Mouse (Mus musculus) lung, adult 2 months (tissue): ENCODE results near the gene Pih1d3. TPM values are rescaled to one million over a fixed set of nuclear protein-coding genes. Genes with fewer than 3 reads are reported as not detected.

Experiments
- DNase-seq: peaks from one replicate; pipeline ENCODE4 v3.0.0; 2022
- H3K4me1 ChIP-seq: fragments of 200-500 bp; 2 replicates; pipeline ENCODE4 v1.6.1; 2011; ENCODE audit warnings: low read length; ENCODE audit not compliant: control insufficient read depth, insufficient read depth
- H3K4me3 ChIP-seq: fragments of 200-500 bp; replicated peaks from 2 replicates; pipeline ENCODE3; 2011; ENCODE audit warnings: low read depth, mild to moderate bottlenecking, control low read depth, low read length; ENCODE audit errors: extremely low read depth
- CTCF ChIP-seq: fragments of 200-500 bp; IDR thresholded peaks from 2 replicates; pipeline ENCODE4 v1.5.1; 2011; ENCODE audit warnings: mild to moderate bottlenecking, low read length, control low read depth; ENCODE audit not compliant: insufficient read depth
- POLR2A ChIP-seq: fragments of 200-500 bp; IDR thresholded peaks from 2 replicates; pipeline ENCODE4 v1.6.1; 2011; ENCODE audit warnings: low read depth, mild to moderate bottlenecking, control low read depth, low read length, borderline replicate concordance; ENCODE audit errors: extremely low read depth
- WGBS: fragments of 180-500 bp; shearing (Covaris S2); methylation state at CpG from one replicate; pipeline ENCODE4 v1.1.7; 2018; 5-methylcytosine and 5-hydroxymethylcytosine counted together
- polyA plus RNA-seq: library from polyadenylated mRNA; depleted of rRNA; stranded (reverse); fragments of >200 nt; gene quantifications from 2 replicates; pipeline ENCODE4 v1.2.3, GENCODE M21; 2012; rRNA removed

Pih1d3 gene
- polyA plus RNA-seq, 1 experiment = not detected

DNA sequence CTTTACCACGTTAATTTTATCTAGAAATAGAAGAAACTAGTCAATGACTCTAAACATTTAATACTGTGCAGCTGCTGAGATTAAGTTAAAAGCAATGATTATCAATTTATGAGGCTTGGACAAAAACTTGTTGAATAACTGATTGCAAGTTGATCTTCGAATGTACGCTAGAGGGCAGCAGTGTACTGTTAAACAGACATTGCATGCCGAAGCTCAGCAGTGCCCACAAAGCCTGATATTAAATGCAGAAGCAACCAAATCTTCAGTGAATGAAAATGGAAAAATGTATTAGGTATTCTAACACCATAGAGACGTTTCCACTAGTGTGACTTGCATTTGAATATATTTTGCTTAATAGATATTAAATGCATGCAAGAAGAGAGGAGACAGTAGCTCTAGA is 12.5 kb upstream of the Pih1d3 start:
- no peaks in the 10 kb centered on the region for H3K4me1 ChIP-seq
- no peak for DNase-seq
- TF ChIP-seq POLR2A (no peak), CTCF (peak; percentile 34; the same call in 1 of the 2 replicates)
- H3K4me3 ChIP-seq = no peak overlapping the region
- 2% methylated on average over 5 of the region's 5 CpGs for WGBS

DNA sequence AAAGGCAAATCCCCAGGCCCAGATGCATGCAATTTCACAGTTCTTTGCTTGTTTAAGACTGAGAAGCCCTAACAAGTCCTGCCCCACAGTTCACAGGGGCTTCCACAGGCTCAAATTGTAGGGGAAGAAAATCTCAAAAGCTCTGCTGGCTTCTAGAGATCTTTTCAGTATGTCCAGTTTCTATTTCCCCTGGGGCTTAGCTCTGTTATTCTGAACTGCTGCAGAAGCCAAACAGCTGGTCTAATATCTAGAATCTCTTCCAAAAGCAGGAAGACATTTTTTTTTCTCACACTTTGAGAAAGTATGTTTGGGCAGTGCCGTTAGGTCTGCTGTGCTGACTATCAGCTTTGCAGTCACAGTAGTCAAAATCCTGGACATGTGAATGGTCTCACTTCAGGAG is 7.8 kb upstream of the Pih1d3 start:
- 49% methylated on average over 1 of the region's 1 CpGs for WGBS
- TF ChIP-seq CTCF (no peak), POLR2A (no peak)
- no peak for DNase-seq
- H3K4me3 ChIP-seq = no peak overlapping the region
- H3K4me1 ChIP-seq = no peaks in the 10 kb centered on the region

DNA sequence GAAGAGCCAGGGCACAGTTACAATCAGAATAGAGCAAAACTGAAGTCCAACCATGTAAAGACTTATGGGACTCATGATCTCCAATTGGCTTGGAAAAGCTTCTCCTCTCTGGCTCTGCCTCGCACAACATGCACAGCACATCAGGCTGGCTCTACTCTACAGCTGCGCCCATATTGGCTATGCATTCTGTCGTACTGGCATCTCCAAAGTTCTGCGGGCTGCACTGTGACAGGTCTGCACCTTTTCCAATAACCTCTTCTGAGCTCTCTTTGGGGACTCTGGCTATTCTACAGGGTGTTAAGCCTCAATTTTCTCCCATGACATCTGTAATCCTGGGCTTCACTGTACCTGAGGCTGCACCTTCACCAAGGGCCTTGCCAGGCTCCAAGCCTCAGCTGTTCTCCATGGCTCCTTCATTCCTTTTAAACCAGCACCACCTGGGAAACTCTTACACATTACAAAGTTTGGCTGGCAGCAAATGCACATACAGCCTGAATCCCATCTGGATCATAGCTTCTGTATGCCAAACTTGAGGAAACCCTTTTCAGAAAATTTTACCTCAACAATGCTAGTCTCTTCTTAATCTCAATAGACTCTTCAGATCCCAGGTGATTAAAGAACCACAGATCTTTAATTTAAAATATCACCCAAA is 1.9 kb upstream of the Pih1d3 start:
- WGBS = 91% methylated on average over 4 of the region's 4 CpGs
- Histone ChIP-seq H3K4me1 (no peaks in the 10 kb centered on the region), H3K4me3 (no peak overlapping the region)
- no peak for DNase-seq
- no peak for TF ChIP-seq POLR2A
- no peak for TF ChIP-seq CTCF

DNA sequence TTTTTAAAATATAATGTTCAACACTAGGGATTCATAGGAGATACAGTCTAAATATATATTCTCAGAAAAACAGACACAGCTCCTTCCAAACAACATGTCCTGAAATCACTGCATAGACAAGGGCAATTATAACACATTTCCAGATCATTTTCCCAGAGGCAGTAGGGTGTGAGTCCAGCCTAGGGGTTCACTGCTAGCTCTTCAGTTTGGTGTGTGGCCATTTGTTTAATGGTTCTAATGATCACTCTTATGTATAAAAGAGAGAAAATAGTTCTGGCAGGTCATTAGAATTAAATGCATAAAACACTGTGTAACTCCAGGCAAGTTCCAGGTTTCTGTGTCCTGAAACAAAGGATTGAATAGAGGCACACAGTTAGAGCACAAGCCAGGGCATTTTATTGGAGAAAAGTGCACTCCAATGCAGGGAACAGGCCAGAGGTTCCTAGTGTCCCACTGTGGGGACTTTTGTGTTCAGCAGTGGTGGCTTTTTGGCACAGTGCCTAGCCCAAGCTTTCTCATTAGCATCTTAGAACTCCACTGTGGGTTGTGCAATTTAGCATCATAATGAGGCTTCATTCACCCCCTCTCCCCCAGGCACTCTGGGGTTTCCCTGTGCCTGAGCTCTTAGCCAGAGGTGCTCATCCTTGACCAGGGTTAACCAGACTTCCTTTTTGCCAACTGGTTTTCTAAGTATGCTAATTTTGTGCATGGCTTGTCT is 10.8 kb downstream of the Pih1d3 start:
- no peak for DNase-seq
- Histone ChIP-seq H3K4me3 (no peak overlapping the region), H3K4me1 (no peaks in the 10 kb centered on the region)
- no peak for TF ChIP-seq POLR2A
- TF ChIP-seq CTCF = no peak

DNA sequence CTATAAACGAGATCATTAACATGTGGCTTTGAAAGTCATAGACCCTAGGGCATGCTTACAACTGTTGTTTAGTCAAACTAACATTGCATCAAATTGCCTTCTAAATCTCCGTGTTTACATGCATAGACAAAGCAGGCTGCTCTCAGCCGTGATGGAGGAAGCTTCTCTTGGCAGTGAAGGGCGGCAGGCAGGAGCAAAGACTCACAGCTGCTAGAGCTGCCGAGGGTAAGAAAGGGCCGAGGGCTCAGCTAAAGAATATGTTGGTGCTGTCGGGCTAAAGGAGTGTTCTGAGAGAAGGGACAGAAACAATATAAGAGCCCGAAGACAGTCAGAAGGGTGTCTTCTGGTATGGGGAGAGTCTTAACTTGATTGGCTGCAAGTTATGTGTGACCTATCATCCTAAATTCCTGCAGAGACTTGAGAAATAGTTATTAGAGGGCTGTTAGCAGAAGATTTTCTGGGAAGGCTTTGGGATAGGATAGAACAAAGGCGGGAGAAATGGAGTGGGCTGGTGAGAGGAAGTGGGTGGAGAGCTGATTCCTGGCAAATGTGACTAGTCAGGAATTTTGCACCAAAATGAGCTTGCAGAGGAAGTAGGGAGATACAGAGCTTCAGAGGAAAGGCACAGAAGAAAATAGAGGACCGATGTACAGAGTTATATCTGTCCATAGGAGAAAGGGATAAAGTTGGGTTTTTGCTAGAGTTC is 37.7 kb downstream of the Pih1d3 start:
- no peaks in the 10 kb centered on the region for H3K4me1 ChIP-seq
- WGBS = 56% methylated on average over 10 of the region's 10 CpGs
- TF ChIP-seq POLR2A (no peak), CTCF (no peak)
- no peak for DNase-seq
- no peak overlapping the region for H3K4me3 ChIP-seq

Other genes with a start within 250 kb of the Pih1d3 start
- not detected in 2 replicates for gene AC153137.1, start 244.9 kb upstream of the Pih1d3 start, polyA plus RNA-seq
- 0.34 TPM in 1 of 2 replicates, not detected in the other for gene Lgsn, start 46.4 kb upstream of the Pih1d3 start, polyA plus RNA-seq
- 0.12 TPM in 1 of 2 replicates, not detected in the other for gene 4931428L18Rik, start 154 bp upstream of the Pih1d3 start, polyA plus RNA-seq